ENCODE assay signal across 23 mouse cellular contexts in the genomic region with DNA sequence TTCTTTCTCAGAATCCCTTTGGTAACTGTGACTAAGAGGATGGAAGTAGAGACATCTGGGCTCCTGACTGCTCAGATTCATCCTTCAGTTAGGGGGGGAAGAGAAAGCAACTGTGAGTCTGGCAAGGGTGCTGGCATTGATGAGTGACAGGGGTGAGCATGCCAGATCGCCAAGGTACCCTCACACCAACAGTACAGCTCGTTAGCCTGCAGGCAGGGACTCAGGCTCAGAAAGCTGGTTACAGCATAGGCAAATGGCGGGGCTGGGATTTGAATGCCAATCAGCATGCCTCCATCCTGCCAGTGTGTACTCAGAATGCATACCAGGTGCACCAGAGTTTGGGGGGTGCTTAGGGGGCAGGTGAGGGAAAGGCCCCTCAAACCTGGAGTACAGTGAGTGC. TPM values are rescaled to one million over a fixed set of nuclear protein-coding genes. Genes with fewer than 3 reads are reported as not detected.
DNase-seq lines count a peak whose midpoint lies in the region; ATAC-seq and TF ChIP-seq lines count a peak whose summit lies in the region.
"Had no signal": no experiment of that assay in that cellular context is flagged by ENCODE, and none has a peak within 500 bp of the region (broad histone marks: within the 10 kb centered on the region; RNA-seq: fewer than 3 reads in every experiment).

No protein-coding gene starts in this region.

- no peak overlapping the region for H3K4me3 ChIP-seq in hindbrain, postnatal 0 days (ENCODE audit: low read length)
- no peak overlapping the region for H3K4me3 ChIP-seq in hindbrain, embryonic 12.5 days
- H3K4me3 ChIP-seq: embryonic facial prominence, embryonic 10.5 days; kidney, embryonic 15.5 days had no signal

- H3K9ac ChIP-seq in hindbrain, postnatal 0 days (replicated peaks; ENCODE audit: low read length) = no peak overlapping the region
- no peak overlapping the region for H3K9ac ChIP-seq in hindbrain, embryonic 12.5 days
- H3K9ac ChIP-seq: kidney, embryonic 15.5 days had no signal

- H3K27me3 ChIP-seq in hindbrain, postnatal 0 days (ENCODE audit: insufficient read depth, low read length) = no peaks in the 10 kb centered on the region
- H3K27me3 ChIP-seq in hindbrain, embryonic 12.5 days = no peaks in the 10 kb centered on the region
- H3K27me3 ChIP-seq: kidney, embryonic 15.5 days had no signal

- DNase-seq in cerebellum, postnatal 10 days = peak; percentile 46 to 54
- no peak for DNase-seq in cerebellum, postnatal 25 days
- DNase-seq in heart, adult 11 months = peak; percentile 84
- DNase-seq in heart, postnatal 14 days = no peak
- DNase-seq in hindbrain, postnatal 0 days (ENCODE audit: low spot score) = no peak
- no peak for DNase-seq in gastrocnemius, postnatal 10 days
- DNase-seq: adrenal gland, postnatal 10 days; B cell, adult 2 months; cerebellum, adult 11-12 months; cerebellum, adult 9-10 months; gastrocnemius, postnatal 14 days; heart, postnatal 10 days; kidney, adult 2 months had no signal

- WGBS in hindbrain, postnatal 0 days = 43% methylated on average over 3 of the region's 3 CpGs
- 78% methylated on average over 3 of the region's 3 CpGs for WGBS in hindbrain, embryonic 12.5 days

- H3K4me1 ChIP-seq in hindbrain, postnatal 0 days (ENCODE audit: insufficient read depth, low read length) = peaks cover 7% of the 10 kb centered on the region; the same call in 1 of the 2 replicates
- H3K4me1 ChIP-seq in hindbrain, embryonic 12.5 days = no peaks in the 10 kb centered on the region
- H3K4me1 ChIP-seq: kidney, embryonic 15.5 days had no signal

- ATAC-seq in hindbrain, postnatal 0 days = peak; percentile 51; the same call in 1 of the 2 replicates
- ATAC-seq in hindbrain, embryonic 12.5 days (ENCODE audit: low FRiP score) = no peak
- ATAC-seq: CD4-positive, CD25-positive, alpha-beta regulatory T cell, adult 4 months; forebrain, embryonic 16.5 days; intestine, embryonic 16.5 days had no signal

- no peaks in the 10 kb centered on the region for H3K9me3 ChIP-seq in hindbrain, postnatal 0 days (ENCODE audit: low read length)
- H3K9me3 ChIP-seq in hindbrain, embryonic 12.5 days (replicated peaks) = no peaks in the 10 kb centered on the region

- TF ChIP-seq CTCF in hindbrain, postnatal 0 days (IDR thresholded peaks at IDR 0.05; ENCODE audit: low read depth) = no peak

- intact Hi-C loops in heart, postnatal 14 days (cut with DNase I) = no loop called here

- H3K27ac ChIP-seq in hindbrain, postnatal 0 days = no peak overlapping the region
- H3K27ac ChIP-seq in hindbrain, embryonic 12.5 days = no peak overlapping the region
- H3K27ac ChIP-seq: embryonic facial prominence, embryonic 10.5 days; kidney, embryonic 15.5 days had no signal

- no peaks in the 10 kb centered on the region for H3K36me3 ChIP-seq in hindbrain, postnatal 0 days (ENCODE audit: insufficient read depth, low read length)
- H3K36me3 ChIP-seq in hindbrain, embryonic 12.5 days = no peaks in the 10 kb centered on the region
- H3K36me3 ChIP-seq: embryonic facial prominence, embryonic 10.5 days; kidney, embryonic 15.5 days had no signal

- no peak overlapping the region for H3K4me2 ChIP-seq in hindbrain, postnatal 0 days (ENCODE audit: low read depth, low read length)
- no peak overlapping the region for H3K4me2 ChIP-seq in hindbrain, embryonic 12.5 days (replicated peaks)
- H3K4me2 ChIP-seq: kidney, embryonic 15.5 days had no signal

RNA-seq across cellular contexts. Expression of a gene that starts 8.8 kb away (rescaled TPM):
- total RNA-seq in heart, postnatal 14 days (2021) = 1 to 10 TPM; 1.6 TPM
- 2.6 and 3.7 TPM in 2 replicates for total RNA-seq in hindbrain, postnatal 0 days (2014; rRNA removed)
- 0.90 and 0.98 TPM in 2 replicates for polyA plus RNA-seq in hindbrain, postnatal 0 days (2015; fragmentation: Nextera tagmentation; extraction: Ambion mirVana)
- polyA plus RNA-seq in hindbrain, embryonic 12.5 days (2016; fragmentation: Nextera tagmentation; extraction: Ambion mirVana) = 1.6 and 1.8 TPM in 2 replicates
- total RNA-seq in gastrocnemius, postnatal 10 days (2021) = 1 to 10 TPM; 1.2 to 1.5 TPM
- total RNA-seq: hematopoietic stem cell, adult 5-6 weeks; MEL had no signal
- polyA plus RNA-seq: CD4-positive, CD25-positive, alpha-beta regulatory T cell, adult 4 months had no signal

RNA-seq across cellular contexts. Expression of a gene that starts 31.0 kb away (rescaled TPM):
- total RNA-seq in heart, postnatal 14 days (2021) = not detected
- 0.63 TPM in 1 of 2 replicates, not detected in the other for total RNA-seq in hindbrain, postnatal 0 days (2014; rRNA removed)
- 0.18 TPM in 1 of 2 replicates, not detected in the other for polyA plus RNA-seq in hindbrain, postnatal 0 days (2015; fragmentation: Nextera tagmentation; extraction: Ambion mirVana)
- not detected in 2 replicates for polyA plus RNA-seq in hindbrain, embryonic 12.5 days (2016; fragmentation: Nextera tagmentation; extraction: Ambion mirVana)
- under 1 TPM in 1 of 2 experiments, not detected in 1; 0.23 TPM for total RNA-seq in gastrocnemius, postnatal 10 days (2021)
- total RNA-seq: adrenal gland, postnatal 10 days; adrenal gland, postnatal 4 days; gastrocnemius, postnatal 14 days; heart, postnatal 10 days; hematopoietic stem cell, adult 5-6 weeks; MEL had no signal
- polyA plus RNA-seq: forebrain, embryonic 16.5 days; heart, embryonic 14.5 days; kidney, adult 2 months had no signal

Comparison
In these comparisons a context has a peak if more than half of its experiments do, and no peak if none do; other contexts are left out.
1. DNase-seq: peak in cerebellum, postnatal 10 days (2 of 2) and heart, adult 11 months (single experiment); none in cerebellum, postnatal 25 days (0 of 2), heart, postnatal 14 days (0 of 2), hindbrain, postnatal 0 days (single experiment) and gastrocnemius, postnatal 10 days (single experiment).